Mouse (Mus musculus) kidney, adult 2 months (tissue): ENCODE measurements around the gene Faap20.

Source experiments
- CTCF ChIP-seq: fragments of 200-500 bp; conservative IDR thresholded peaks from 2 replicates; pipeline ENCODE4 v1.5.1; 2011; ENCODE audit warnings: low read depth, mild to moderate bottlenecking, control low read depth, low read length, moderate library complexity, mixed read lengths; ENCODE audit not compliant: insufficient read depth, insufficient read length
- POLR2A ChIP-seq: fragments of 200-500 bp; IDR thresholded peaks from one replicate; pipeline ENCODE4 v1.6.1; 2011; ENCODE audit warnings: low read depth, low read length, control low read depth

- TF ChIP-seq CTCF (no peak), POLR2A (no peak)
Measured at GRCm38 (mm10) chr4:155279926-155280767, 30.5 kb downstream of the Faap20 start.
